Mouse (Mus musculus): Measurements from ENCODE around the gene Pard3b. TPM values are rescaled to one million over a fixed set of nuclear protein-coding genes. Genes with fewer than 3 reads are reported as not detected.

The Pard3b gene
- polyA plus RNA-seq, 1 experiment from 2014 or later: 13.8 TPM

DNA sequence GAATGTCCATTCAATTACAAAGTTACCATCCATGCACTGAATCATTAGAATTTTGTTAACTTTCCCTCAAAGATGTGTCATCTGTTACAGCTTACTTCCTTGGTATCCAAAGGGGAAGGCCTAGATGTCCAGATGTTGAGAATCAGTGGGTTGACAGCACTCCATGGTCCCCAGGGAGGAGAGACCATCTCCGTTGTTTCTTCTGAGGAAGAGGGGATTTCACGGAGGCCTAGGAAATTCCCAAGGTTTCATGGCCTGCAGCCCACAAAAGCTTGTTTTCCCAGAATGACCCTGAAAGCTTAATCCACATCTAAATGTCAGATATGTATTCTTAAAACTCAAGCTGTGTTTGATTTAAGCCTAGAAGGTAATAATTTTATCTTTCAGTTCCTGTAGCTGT lies 884.1 kb downstream of the Pard3b start:
- Histone ChIP-seq H3K4me3 (ENCODE audit: low read depth, low read length) (no peak overlapping the region), H3K4me2 (replicated peaks; ENCODE audit: low read depth) (no peak overlapping the region), H3K9me3 (ENCODE audit: control insufficient read depth, low read length) (no peaks in the 10 kb centered on the region), H3K27me3 (ENCODE audit: control insufficient read depth, insufficient read depth, low read length) (no peaks in the 10 kb centered on the region), H3K36me3 (ENCODE audit: control insufficient read depth, insufficient read depth, low read length) (no peaks in the 10 kb centered on the region), H3K4me1 (replicated peaks; ENCODE audit: control insufficient read depth, insufficient read depth) (no peaks in the 10 kb centered on the region), H3K27ac (replicated peaks) (no peak overlapping the region), H3K9ac (ENCODE audit: low read length) (no peak overlapping the region)
- 22% methylated on average over 2 of the region's 2 CpGs for WGBS
- DNase-seq (ENCODE audit: low spot score): no peak
- no peak for TF ChIP-seq EP300 (optimal IDR thresholded peaks at IDR 0.05)
- no peak for TF ChIP-seq CTCF (IDR thresholded peaks at IDR 0.05; ENCODE audit: low read depth)
- ATAC-seq (ENCODE audit: low FRiP score, low TSS enrichment): no peak

DNA sequence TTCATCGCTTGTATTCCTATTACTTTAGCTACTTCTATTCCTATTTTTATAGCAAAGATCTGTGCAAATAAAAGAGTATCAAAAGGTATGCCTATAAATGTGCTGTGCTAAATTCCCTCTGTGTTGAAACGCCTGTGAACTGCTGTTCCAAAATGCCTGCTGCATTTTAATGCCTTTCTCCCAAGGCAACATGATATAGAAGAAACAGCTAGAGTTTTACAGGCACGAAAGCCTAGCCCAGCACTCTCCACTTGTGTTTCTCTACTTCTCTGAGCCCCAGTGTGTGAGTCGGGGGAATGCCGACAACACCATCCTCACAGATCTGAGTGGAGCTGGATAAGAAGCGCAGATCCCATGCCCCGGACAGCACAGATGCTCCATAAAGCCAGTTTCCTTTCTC lies 889.2 kb downstream of the Pard3b start:
- no peaks in the 10 kb centered on the region for H3K27me3 ChIP-seq (ENCODE audit: control insufficient read depth, insufficient read depth, low read length)
- no peak for ATAC-seq (ENCODE audit: low FRiP score, low TSS enrichment)
- 72% methylated on average over 7 of the region's 7 CpGs for WGBS

DNA sequence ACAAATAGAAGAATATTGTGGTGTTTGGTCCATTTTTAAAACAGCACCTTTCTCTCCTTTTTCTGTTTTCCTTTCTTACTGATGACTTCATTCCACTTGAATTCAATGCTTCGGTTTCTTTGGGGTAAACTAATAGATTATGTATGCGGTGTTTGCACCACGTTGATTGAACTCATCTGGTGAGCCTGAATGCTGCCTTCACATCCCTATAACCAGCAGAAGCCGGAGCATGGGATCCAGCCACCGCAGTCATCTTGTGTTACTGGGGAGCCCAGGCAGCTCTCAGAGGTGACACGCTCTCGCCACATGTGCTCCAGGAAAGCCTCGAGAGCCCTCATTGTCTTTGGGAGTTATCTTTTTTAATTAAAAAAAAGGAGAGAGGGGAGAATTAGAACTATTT lies 891.3 kb downstream of the Pard3b start:
- no peak overlapping the region for H3K9ac ChIP-seq (ENCODE audit: low read length)
- WGBS: 80% methylated on average over 8 of the region's 8 CpGs
- TF ChIP-seq CTCF (IDR thresholded peaks at IDR 0.05; ENCODE audit: low read depth): no peak
- TF ChIP-seq EP300 (optimal IDR thresholded peaks at IDR 0.05): no peak
- DNase-seq (ENCODE audit: low spot score) (no peak), ATAC-seq (ENCODE audit: low FRiP score, low TSS enrichment) (no peak)
- H3K4me1 ChIP-seq (replicated peaks; ENCODE audit: control insufficient read depth, insufficient read depth): no peaks in the 10 kb centered on the region
- H3K4me3 ChIP-seq (ENCODE audit: low read depth, low read length): no peak overlapping the region
- H3K36me3 ChIP-seq (ENCODE audit: control insufficient read depth, insufficient read depth, low read length): no peaks in the 10 kb centered on the region
- no peak overlapping the region for H3K4me2 ChIP-seq (replicated peaks; ENCODE audit: low read depth)
- no peaks in the 10 kb centered on the region for H3K27me3 ChIP-seq (ENCODE audit: control insufficient read depth, insufficient read depth, low read length)
- H3K9me3 ChIP-seq (ENCODE audit: control insufficient read depth, low read length): no peaks in the 10 kb centered on the region
- no peak overlapping the region for H3K27ac ChIP-seq (replicated peaks)

More for the DNA sequence above, 889.2 kb downstream of the Pard3b start:
- H3K4me1 ChIP-seq (replicated peaks; ENCODE audit: control insufficient read depth, insufficient read depth): no peaks in the 10 kb centered on the region
- no peak overlapping the region for H3K4me2 ChIP-seq (replicated peaks; ENCODE audit: low read depth)
- no peak for DNase-seq (ENCODE audit: low spot score)
- no peaks in the 10 kb centered on the region for H3K36me3 ChIP-seq (ENCODE audit: control insufficient read depth, insufficient read depth, low read length)
- TF ChIP-seq CTCF (IDR thresholded peaks at IDR 0.05; ENCODE audit: low read depth): no peak
- no peak for TF ChIP-seq EP300 (optimal IDR thresholded peaks at IDR 0.05)
- H3K9ac ChIP-seq (ENCODE audit: low read length): no peak overlapping the region
- H3K9me3 ChIP-seq (ENCODE audit: control insufficient read depth, low read length): no peaks in the 10 kb centered on the region
- H3K4me3 ChIP-seq (ENCODE audit: low read depth, low read length): no peak overlapping the region
- no peak overlapping the region for H3K27ac ChIP-seq (replicated peaks)

DNA sequence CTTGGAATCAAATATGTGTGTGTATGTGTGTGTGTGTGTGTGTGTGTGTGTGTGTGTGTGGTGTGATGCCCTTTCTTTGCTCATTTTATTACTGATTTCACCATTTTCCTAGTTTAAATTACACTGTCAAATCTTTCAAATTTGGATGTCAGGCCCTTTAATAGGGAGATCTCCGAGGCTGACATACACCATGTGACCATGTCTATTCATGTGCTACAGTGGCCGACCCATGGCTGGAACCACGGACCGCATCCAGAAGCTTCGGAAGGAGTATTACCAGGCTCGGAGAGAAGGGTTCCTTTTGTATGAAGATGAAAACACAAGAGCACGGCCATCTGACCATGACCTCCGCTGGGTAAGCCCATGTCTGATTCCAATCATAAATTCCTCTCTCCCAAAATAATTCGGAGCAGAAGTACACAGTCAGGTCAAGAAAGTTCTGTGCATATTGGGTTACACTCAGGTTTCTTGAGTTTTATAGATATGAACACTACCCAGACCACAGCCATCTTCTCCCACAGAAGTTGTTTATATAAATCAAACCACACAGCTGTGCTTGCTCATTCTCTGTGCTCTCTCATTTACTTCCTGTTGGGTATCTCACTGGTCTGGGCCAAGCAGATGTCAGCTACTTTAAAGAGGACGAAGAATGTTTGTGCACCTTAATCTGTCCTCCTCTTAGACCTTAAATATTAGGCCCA lies 894.0 kb downstream of the Pard3b start:
- Histone ChIP-seq H3K4me3 (ENCODE audit: low read depth, low read length) (no peak overlapping the region), H3K9ac (ENCODE audit: low read length) (no peak overlapping the region), H3K36me3 (ENCODE audit: control insufficient read depth, insufficient read depth, low read length) (no peaks in the 10 kb centered on the region), H3K9me3 (ENCODE audit: control insufficient read depth, low read length) (no peaks in the 10 kb centered on the region), H3K27ac (replicated peaks) (no peak overlapping the region), H3K4me1 (replicated peaks; ENCODE audit: control insufficient read depth, insufficient read depth) (no peaks in the 10 kb centered on the region), H3K27me3 (ENCODE audit: control insufficient read depth, insufficient read depth, low read length) (no peaks in the 10 kb centered on the region), H3K4me2 (replicated peaks; ENCODE audit: low read depth) (no peak overlapping the region)
- DNase-seq (ENCODE audit: low spot score): no peak
- WGBS: 63% methylated on average over 10 of the region's 10 CpGs
- TF ChIP-seq EP300 (optimal IDR thresholded peaks at IDR 0.05) (no peak), CTCF (IDR thresholded peaks at IDR 0.05; ENCODE audit: low read depth) (no peak)
- no peak for ATAC-seq (ENCODE audit: low FRiP score, low TSS enrichment)

DNA sequence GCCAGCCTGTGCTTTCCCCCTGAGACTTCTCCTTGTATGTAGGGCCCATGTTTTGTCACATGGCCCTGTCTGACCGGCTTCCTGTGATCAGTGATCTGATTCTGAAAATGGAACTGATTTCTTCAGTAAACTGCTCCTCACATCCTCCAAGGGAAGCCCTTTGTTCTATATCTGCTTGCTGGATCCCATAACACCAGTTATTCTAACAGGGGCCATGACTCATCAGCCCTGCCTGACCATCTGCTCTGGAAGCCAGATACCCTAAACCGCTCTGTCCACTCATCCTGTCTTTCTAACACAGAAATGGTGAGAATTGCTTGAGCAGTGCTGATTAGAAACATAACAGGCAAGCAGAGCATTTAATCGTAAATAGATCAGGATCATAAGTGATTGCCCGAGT lies 910.3 kb downstream of the Pard3b start:
- DNase-seq (ENCODE audit: low spot score): no peak
- H3K9ac ChIP-seq (ENCODE audit: low read length): no peak overlapping the region
- WGBS: 88% methylated on average over 4 of the region's 4 CpGs
- no peak for ATAC-seq (ENCODE audit: low FRiP score, low TSS enrichment)
- no peaks in the 10 kb centered on the region for H3K36me3 ChIP-seq (ENCODE audit: control insufficient read depth, insufficient read depth, low read length)
- no peak overlapping the region for H3K4me3 ChIP-seq (ENCODE audit: low read depth, low read length)
- no peaks in the 10 kb centered on the region for H3K9me3 ChIP-seq (ENCODE audit: control insufficient read depth, low read length)
- H3K27ac ChIP-seq (replicated peaks): no peak overlapping the region
- TF ChIP-seq CTCF (IDR thresholded peaks at IDR 0.05; ENCODE audit: low read depth): no peak
- no peak for TF ChIP-seq EP300 (optimal IDR thresholded peaks at IDR 0.05)
- no peak overlapping the region for H3K4me2 ChIP-seq (replicated peaks; ENCODE audit: low read depth)
- H3K4me1 ChIP-seq (replicated peaks; ENCODE audit: control insufficient read depth, insufficient read depth): no peaks in the 10 kb centered on the region
- H3K27me3 ChIP-seq (ENCODE audit: control insufficient read depth, insufficient read depth, low read length): no peaks in the 10 kb centered on the region

DNA sequence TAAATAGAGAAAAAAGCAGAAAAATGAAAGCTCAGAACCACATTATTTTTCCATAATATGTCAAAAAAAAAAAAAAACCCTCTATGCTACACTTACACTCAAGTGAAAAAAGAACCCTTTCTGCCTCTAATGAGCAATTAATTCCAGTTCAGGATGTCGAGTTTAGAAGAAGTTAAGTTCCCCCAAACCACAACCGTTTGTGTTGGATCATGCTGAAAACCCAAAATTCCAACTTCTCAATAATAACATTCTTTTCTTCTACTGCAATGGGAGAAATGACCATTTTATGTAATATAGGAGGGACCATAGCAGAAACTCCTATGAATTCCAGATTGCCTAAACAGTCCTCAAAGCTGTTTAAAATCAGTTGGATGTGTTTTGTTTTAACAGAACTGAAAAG lies 911.9 kb downstream of the Pard3b start:
- Histone ChIP-seq H3K36me3 (ENCODE audit: control insufficient read depth, insufficient read depth, low read length) (no peaks in the 10 kb centered on the region), H3K4me2 (replicated peaks; ENCODE audit: low read depth) (no peak overlapping the region), H3K27me3 (ENCODE audit: control insufficient read depth, insufficient read depth, low read length) (no peaks in the 10 kb centered on the region), H3K4me3 (ENCODE audit: low read depth, low read length) (no peak overlapping the region), H3K9me3 (ENCODE audit: control insufficient read depth, low read length) (no peaks in the 10 kb centered on the region), H3K27ac (replicated peaks) (no peak overlapping the region), H3K9ac (ENCODE audit: low read length) (no peak overlapping the region), H3K4me1 (replicated peaks; ENCODE audit: control insufficient read depth, insufficient read depth) (no peaks in the 10 kb centered on the region)
- no peak for DNase-seq (ENCODE audit: low spot score)
- ATAC-seq (ENCODE audit: low FRiP score, low TSS enrichment): no peak
- no peak for TF ChIP-seq CTCF (IDR thresholded peaks at IDR 0.05; ENCODE audit: low read depth)
- TF ChIP-seq EP300 (optimal IDR thresholded peaks at IDR 0.05): no peak
- WGBS: 37% methylated on average over 2 of the region's 2 CpGs
